Comparison of ENCODE assay signal across 8 mouse cellular contexts in genomic region chr2:71055300-71056114, GRCm38 (mm10). TPM values are rescaled to one million over a fixed set of nuclear protein-coding genes. Genes with fewer than 3 reads are reported as not detected.
DNase-seq lines count a peak whose midpoint lies in the region; ATAC-seq lines count a peak whose summit lies in the region.

Gene Dcaf17, plus strand, starts transcription at chr2:71055328.
Gene Mettl8, minus strand, starts transcription at chr2:71055583.

- 0 out of 2 replicates have a peak, but pooled peaks cover 2% of the 10 kb centered on the region for H3K36me3 ChIP-seq in hindbrain, embryonic 16.5 days (ENCODE audit: control insufficient read depth, insufficient read depth, low read length)
- H3K36me3 ChIP-seq in macrophage (ENCODE audit: inconsistent target), result peaks cover 18% of the 10 kb centered on the region; the same call in 1 of the 2 replicates

- WGBS in hindbrain, embryonic 16.5 days, result under 1% methylated on average over 50 of the region's 57 CpGs
- WGBS in macrophage (ENCODE audit: missing documents), result under 1% methylated on average over 57 of the region's 57 CpGs

- peak within 1 kb of the TSS; percentile 95 for H3K9ac ChIP-seq in hindbrain, embryonic 16.5 days (ENCODE audit: low read depth, low read length)

- H3K27ac ChIP-seq in hindbrain, embryonic 16.5 days (ENCODE audit: low read depth, low read length), result peak within 1 kb of the TSS; percentile 97
- H3K27ac ChIP-seq in macrophage, result peak within 1 kb of the TSS; percentile 47

- peaks cover 6% of the 10 kb centered on the region; the same call in 1 of the 2 replicates for H3K4me1 ChIP-seq in hindbrain, embryonic 16.5 days (ENCODE audit: control insufficient read depth, insufficient read depth, low read depth, low read length)

- peak; percentile 90 for DNase-seq in WW6 (ENCODE audit: low read depth, low spot score)
- peak; percentile 66 to 86 for DNase-seq in cerebellum, postnatal 4 days (ENCODE audit: low spot score in 2 of 2)
- DNase-seq in gastrocnemius, adult 18-20 months (ENCODE audit: low spot score), result peak; percentile 92
- DNase-seq in left cerebral cortex, adult 18-20 months (ENCODE audit: low spot score in 2 of 2), result peak; percentile 90 to 92
- peak; percentile 92 for DNase-seq in right cerebral cortex, adult 18-20 months
- DNase-seq in urinary bladder, postnatal 10 days (ENCODE audit: low spot score), result peak; percentile 60

- H3K79me2 ChIP-seq in macrophage (ENCODE audit: inconsistent target), result peaks cover 42% of the 10 kb centered on the region

- no peaks in the 10 kb centered on the region for H3K9me3 ChIP-seq in hindbrain, embryonic 16.5 days (ENCODE audit: control insufficient read depth, low read length)

- peak within 1 kb of the TSS; percentile 74 for H3K4me2 ChIP-seq in hindbrain, embryonic 16.5 days (ENCODE audit: low read length)

- no peaks in the 10 kb centered on the region for H3K27me3 ChIP-seq in hindbrain, embryonic 16.5 days (replicated peaks; ENCODE audit: control insufficient read depth, insufficient read depth, low read length)

- H3K4me3 ChIP-seq in hindbrain, embryonic 16.5 days (ENCODE audit: low read length), result peak within 1 kb of the TSS; percentile 89
- peak within 1 kb of the TSS; percentile 89 for H3K4me3 ChIP-seq in macrophage (ENCODE audit: inconsistent target)

- ATAC-seq in hindbrain, embryonic 16.5 days, result peak; percentile 99

RNA-seq across cellular contexts. Expression of gene Dcaf17, which starts in this region (rescaled TPM):
- 1 to 10 TPM; 4.2 to 5.1 TPM for total RNA-seq in gastrocnemius, adult 18-20 months (2021)
- polyA plus RNA-seq in hindbrain, embryonic 16.5 days (2015; fragmentation: Nextera tagmentation; extraction: Ambion mirVana), result 32.0 and 33.0 TPM in 2 replicates
- 10 to 100 TPM; 11.5 to 16.0 TPM for total RNA-seq in left cerebral cortex, adult 18-20 months (2021)
- 10 to 100 TPM in 24 of 26 experiments, 1 to 10 TPM in 2; 8.0 to 73.9 (median 36.3) TPM for total RNA-seq in macrophage (2018; cell fraction: chromatin; rRNA removed)
- total RNA-seq in macrophage (2018; cell fraction: cytosol; rRNA removed), result 10 to 100 TPM in 16 of 26 experiments, 1 to 10 TPM in 10; 5.6 to 13.2 (median 10.7) TPM
- 10 to 100 TPM in 20 of 26 experiments, 1 to 10 TPM in 6; 6.1 to 57.5 (median 22.0) TPM for total RNA-seq in macrophage (2018; cell fraction: nucleus; rRNA removed)
- polyA plus RNA-seq in macrophage (2018), result 7.1 to 9.2 TPM (median 8.6 TPM) in 3 replicates

RNA-seq across cellular contexts. Expression of gene Mettl8, which starts in this region (rescaled TPM):
- 1 to 10 TPM; 4.3 to 5.4 TPM for total RNA-seq in gastrocnemius, adult 18-20 months (2021)
- 10.3 and 11.1 TPM in 2 replicates for polyA plus RNA-seq in hindbrain, embryonic 16.5 days (2015; fragmentation: Nextera tagmentation; extraction: Ambion mirVana)
- total RNA-seq in left cerebral cortex, adult 18-20 months (2021), result 10 to 100 TPM; 14.5 to 15.6 TPM
- total RNA-seq in macrophage (2018; cell fraction: chromatin; rRNA removed), result 10 to 100 TPM in 20 of 26 experiments, 1 to 10 TPM in 6; 2.3 to 57.9 (median 32.5) TPM
- 10 to 100 TPM in 1 of 26 experiments, 1 to 10 TPM in 25; 3.9 to 10.7 (median 7.3) TPM for total RNA-seq in macrophage (2018; cell fraction: cytosol; rRNA removed)
- total RNA-seq in macrophage (2018; cell fraction: nucleus; rRNA removed), result 10 to 100 TPM in 19 of 26 experiments, 1 to 10 TPM in 7; 2.1 to 47.6 (median 18.3) TPM
- 8.9 to 12.9 TPM (median 9.9 TPM) in 3 replicates for polyA plus RNA-seq in macrophage (2018)

Comparison
In these comparisons a context has a peak if more than half of its experiments do, and no peak if none do; other contexts are left out.
1. Peak in every context shown above with its lines: DNase-seq, ATAC-seq, H3K4me3 ChIP-seq and H3K27ac ChIP-seq.